Mouse (Mus musculus) forebrain, embryonic 11.5 days (tissue): ENCODE results near the gene Hjurp. TPM values are rescaled to one million over a fixed set of nuclear protein-coding genes. Genes with fewer than 3 reads are reported as not detected.

ENCODE experiments used
- ATAC-seq: fragments of 200-750 bp; cut with Nextera tagmentation; replicated peaks from 2 replicates; pipeline ENCODE4 v1.8.0; 2017; ENCODE audit warnings: moderate TSS enrichment; ENCODE audit not compliant: low FRiP score
- DNase-seq: peaks from one replicate; pipeline ENCODE4 v3.0.0-alpha.2; 2017; ENCODE audit warnings: low spot score
- H3K27ac ChIP-seq: fragments of 300-500 bp; sonication (generic); 2 replicates; pipeline ENCODE4 v1.5.1; 2014; ENCODE audit warnings: low read depth, low read length
- H3K27me3 ChIP-seq: fragments of 300-500 bp; sonication (generic); 2 replicates; pipeline ENCODE4 v1.6.1; 2014; ENCODE audit warnings: mild to moderate bottlenecking, low read length, mixed read lengths; ENCODE audit not compliant: control insufficient read depth, insufficient read depth
- H3K36me3 ChIP-seq: fragments of 300-500 bp; sonication (generic); 2 replicates; pipeline ENCODE4 v1.6.1; 2014; ENCODE audit warnings: mild to moderate bottlenecking, low read length, moderate library complexity, mixed read lengths; ENCODE audit not compliant: control insufficient read depth, insufficient read depth
- H3K4me1 ChIP-seq: fragments of 300-500 bp; sonication (generic); replicated peaks from 2 replicates; pipeline ENCODE4 v1.6.1; 2014; ENCODE audit warnings: low read length, mixed read lengths; ENCODE audit not compliant: control insufficient read depth, insufficient read depth
- H3K4me2 ChIP-seq: fragments of 300-500 bp; sonication (generic); 2 replicates; pipeline ENCODE4 v1.6.1; 2014; ENCODE audit warnings: low read depth, mild to moderate bottlenecking, low read length, moderate library complexity, mixed read lengths; ENCODE audit not compliant: severe bottlenecking
- H3K4me3 ChIP-seq: fragments of 300-500 bp; sonication (generic); 2 replicates; pipeline ENCODE4 v1.5.1; 2014; ENCODE audit warnings: low read depth, low read length
- H3K9ac ChIP-seq: fragments of 300-500 bp; sonication (generic); 2 replicates; pipeline ENCODE4 v1.6.1; 2014; ENCODE audit warnings: low read length
- H3K9me3 ChIP-seq: fragments of 300-500 bp; sonication (generic); 2 replicates; pipeline ENCODE4 v1.6.1; 2016; ENCODE audit warnings: low read length, mixed read lengths; ENCODE audit not compliant: control insufficient read depth
- WGBS: fragments of 180-500 bp; shearing (Covaris S2); extraction: QIAGEN DNeasy Blood & Tissue Kit; methylation state at CpG from one replicate; pipeline ENCODE4 v1.1.7; 2014; 5-methylcytosine and 5-hydroxymethylcytosine counted together
- polyA plus RNA-seq: library from polyadenylated mRNA; unstranded; fragments of >200 nt; fragmentation: Nextera tagmentation; extraction: Ambion mirVana; gene quantifications from 2 replicates; pipeline ENCODE4 v1.2.1, GENCODE M21; 2014

Hjurp gene
- polyA plus RNA-seq, 1 experiment from 2014 or later: 223 TPM

DNA sequence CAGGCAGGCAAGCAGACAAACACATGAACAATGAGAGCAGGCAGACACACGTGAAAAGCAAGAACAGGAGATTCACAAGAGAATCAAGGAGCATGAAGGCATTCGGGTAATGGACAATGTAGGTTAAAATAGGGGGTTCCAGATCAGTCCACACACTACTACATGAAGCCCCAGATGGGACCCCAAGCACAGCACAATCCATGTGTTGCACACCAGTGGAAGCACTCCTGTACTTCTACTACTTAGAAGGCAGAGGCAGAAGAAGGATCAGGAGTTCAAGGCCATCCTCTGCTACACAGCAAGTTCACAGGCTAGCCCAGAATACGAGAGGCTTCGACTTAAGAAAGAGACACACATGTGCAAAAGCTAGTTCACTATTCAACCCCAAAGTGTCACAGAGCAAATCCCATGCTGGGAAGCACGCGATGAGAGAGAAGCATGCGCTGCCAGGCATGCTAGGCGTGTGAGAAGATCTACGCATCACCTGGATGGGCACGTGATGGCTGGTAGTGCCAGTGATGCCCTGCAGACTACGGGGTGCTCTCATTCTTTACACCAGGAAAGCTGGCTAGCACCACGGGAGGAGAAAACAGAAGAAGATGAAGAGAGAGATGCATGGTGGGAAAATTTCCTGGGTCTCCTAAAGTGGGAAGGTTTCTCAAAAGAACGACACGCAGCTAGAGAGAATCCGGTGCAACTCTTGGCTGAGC lies 8.9 kb upstream of the Hjurp start:
- Histone ChIP-seq H3K27me3 (no peaks in the 10 kb centered on the region), H3K9ac (no peak overlapping the region), H3K4me1 (no peaks in the 10 kb centered on the region), H3K9me3 (peaks cover 80% of the 10 kb centered on the region), H3K4me2 (no peak overlapping the region), H3K4me3 (no peak overlapping the region), H3K36me3 (no peaks in the 10 kb centered on the region), H3K27ac (no peak overlapping the region)
- 84% methylated on average over 15 of the region's 15 CpGs for WGBS
- DNase-seq (no peak), ATAC-seq (no peak)

DNA sequence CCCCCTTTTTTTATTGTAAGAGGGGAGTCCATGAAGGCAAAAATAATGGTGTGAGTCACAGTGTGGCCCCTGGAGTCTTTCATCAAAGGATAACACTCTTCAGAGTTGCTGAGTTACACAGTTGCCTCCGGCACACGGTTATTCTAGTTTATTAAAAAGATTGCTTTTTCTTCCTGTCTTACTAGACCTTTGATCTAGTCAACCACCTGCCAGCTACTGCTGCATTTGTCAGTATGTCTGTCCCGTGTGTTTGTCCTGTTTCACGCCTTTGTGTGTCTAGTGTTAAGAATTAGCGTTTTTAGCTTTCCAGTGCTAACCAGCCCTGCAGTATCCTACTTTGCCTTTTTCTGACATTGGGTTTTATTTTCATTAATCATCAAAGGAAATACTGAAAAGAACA lies 8.2 kb upstream of the Hjurp start:
- 72% methylated on average over 5 of the region's 5 CpGs for WGBS
- Histone ChIP-seq H3K27me3 (no peaks in the 10 kb centered on the region), H3K4me3 (no peak overlapping the region), H3K36me3 (no peaks in the 10 kb centered on the region), H3K9me3 (peaks cover 78% of the 10 kb centered on the region), H3K4me2 (no peak overlapping the region), H3K4me1 (no peaks in the 10 kb centered on the region), H3K9ac (no peak overlapping the region), H3K27ac (no peak overlapping the region)
- no peak for DNase-seq
- ATAC-seq: no peak

DNA sequence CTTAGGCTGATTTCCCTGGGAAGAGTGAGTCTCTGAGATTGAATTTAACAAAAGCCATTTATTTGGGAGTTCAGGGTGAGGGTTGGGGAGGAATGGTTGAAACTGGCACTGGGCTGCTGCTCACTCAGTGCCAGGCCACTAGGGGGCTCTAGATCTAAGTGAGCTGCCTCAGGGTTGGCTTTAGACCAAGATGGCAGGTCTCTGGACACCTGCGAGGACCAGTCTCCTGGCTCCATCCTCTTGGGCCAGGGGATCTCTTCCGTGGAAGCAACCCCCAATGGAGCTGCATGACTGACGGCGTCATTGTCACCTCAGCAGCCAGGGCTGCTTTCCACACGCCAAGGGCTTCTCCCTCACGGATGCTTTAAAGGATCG lies 7.5 kb upstream of the Hjurp start:
- Histone ChIP-seq H3K4me2 (no peak overlapping the region), H3K4me1 (no peaks in the 10 kb centered on the region), H3K9me3 (peaks cover 71% of the 10 kb centered on the region), H3K27ac (no peak overlapping the region), H3K9ac (no peak overlapping the region), H3K27me3 (no peaks in the 10 kb centered on the region), H3K4me3 (no peak overlapping the region), H3K36me3 (no peaks in the 10 kb centered on the region)
- peak; percentile 8; the same call in 1 of the 2 replicates for ATAC-seq
- WGBS: 66% methylated on average over 7 of the region's 7 CpGs
- no peak for DNase-seq

DNA sequence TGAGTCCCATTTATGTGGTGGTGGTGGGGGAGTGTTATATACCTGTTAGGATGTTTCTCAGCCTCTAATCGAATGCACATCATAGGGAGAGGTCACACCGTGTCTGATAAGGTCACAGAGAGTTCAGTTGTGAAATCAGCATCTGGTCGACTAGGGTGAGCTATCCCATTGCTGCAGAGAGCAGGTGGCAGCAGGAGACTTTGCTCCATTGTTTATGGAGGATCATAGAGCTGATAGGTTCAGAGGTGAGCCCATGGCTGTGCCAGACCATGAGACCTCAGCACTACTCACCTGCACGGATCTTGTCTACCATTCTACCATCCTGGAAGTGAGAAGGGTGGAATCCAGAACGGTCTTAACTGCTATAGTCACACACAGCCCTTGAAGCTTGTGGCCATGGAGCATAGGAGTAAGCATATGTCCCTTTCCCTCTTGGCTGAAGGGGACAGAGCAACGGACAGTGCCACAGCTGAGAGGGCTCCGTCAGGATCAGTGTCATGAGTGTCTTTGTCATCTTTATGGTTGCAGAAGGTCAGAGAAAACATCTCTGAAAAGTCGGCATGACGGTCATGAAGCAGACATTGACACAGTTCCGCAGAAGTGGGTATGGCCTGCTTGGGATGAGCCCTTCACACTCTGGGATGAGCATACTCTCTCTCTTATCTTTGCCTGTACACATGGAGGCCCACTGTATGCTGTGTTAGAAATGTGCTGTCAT lies 7.0 kb upstream of the Hjurp start:
- Histone ChIP-seq H3K9ac (no peak overlapping the region), H3K27me3 (no peaks in the 10 kb centered on the region), H3K4me2 (no peak overlapping the region), H3K4me3 (no peak overlapping the region), H3K36me3 (no peaks in the 10 kb centered on the region), H3K27ac (no peak overlapping the region), H3K9me3 (peaks cover 66% of the 10 kb centered on the region), H3K4me1 (no peaks in the 10 kb centered on the region)
- 64% methylated on average over 10 of the region's 10 CpGs for WGBS
- DNase-seq: no peak
- peak; percentile 9 for ATAC-seq

DNA sequence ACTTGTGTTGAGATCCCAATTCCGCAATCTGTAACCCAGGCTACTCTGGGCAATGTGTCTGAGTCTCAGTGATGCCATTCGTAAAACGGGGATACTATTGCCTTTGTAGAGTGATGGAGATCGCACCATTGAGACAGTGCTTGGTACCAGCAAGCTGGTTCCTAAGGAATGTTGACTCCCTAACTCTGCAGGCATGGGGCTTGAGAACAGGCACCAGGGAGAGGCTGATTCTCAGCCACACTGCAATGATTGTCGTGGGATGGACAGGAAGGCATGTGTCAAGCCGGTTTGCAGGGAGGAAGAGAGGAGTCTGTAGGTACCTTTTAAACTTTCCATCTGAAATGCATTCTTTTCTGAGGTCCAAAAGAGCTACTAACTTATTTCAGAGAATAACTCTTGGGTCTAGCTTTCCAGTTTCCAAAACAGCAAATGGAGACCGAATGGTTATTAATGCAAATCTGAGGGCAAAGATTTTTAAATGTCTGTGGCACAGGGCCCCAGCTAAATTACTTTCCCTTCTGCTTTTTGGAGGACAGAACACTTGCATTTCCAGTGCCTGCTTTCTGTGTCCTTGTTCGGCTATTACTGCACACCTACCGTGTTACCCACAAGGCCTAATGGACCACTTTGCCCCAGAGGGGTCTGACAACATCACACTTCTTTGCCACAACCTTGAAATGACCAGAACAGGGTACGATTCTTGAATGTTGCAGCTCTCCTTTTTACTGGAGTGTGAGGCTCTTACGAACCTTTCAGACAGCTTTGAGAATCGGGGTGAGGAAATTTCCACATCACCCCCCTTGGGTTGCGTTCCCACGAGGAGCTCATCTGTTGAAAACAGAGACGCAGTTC lies 6.2 kb upstream of the Hjurp start:
- no peaks in the 10 kb centered on the region for H3K27me3 ChIP-seq
- peaks cover 64% of the 10 kb centered on the region for H3K9me3 ChIP-seq
- no peak overlapping the region for H3K4me3 ChIP-seq
- ATAC-seq (no peak), DNase-seq (no peak)
- H3K4me1 ChIP-seq: no peaks in the 10 kb centered on the region
- no peak overlapping the region for H3K27ac ChIP-seq
- WGBS: 81% methylated on average over 15 of the region's 15 CpGs
- no peak overlapping the region for H3K4me2 ChIP-seq
- no peaks in the 10 kb centered on the region for H3K36me3 ChIP-seq
- no peak overlapping the region for H3K9ac ChIP-seq

DNA sequence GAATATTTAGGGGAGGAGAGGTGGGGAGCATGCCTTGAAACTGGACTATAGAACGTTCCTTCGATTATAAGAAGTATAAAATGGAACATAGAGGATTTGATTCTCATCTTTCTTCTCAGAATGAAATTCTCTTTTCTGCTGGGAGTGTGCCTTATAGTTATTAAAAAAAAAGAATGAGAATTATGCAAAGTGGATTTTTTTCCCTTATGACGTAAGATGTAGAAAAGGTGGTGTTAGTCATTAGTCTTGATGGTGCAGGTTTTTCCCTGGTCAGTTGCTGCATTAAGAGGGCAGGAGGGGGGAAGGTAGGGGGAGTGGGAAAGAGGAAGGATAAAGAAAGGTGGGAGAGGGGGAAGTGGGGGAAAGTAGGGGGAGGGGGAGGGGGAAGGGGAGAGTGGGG lies 4.9 kb upstream of the Hjurp start:
- no peak for ATAC-seq
- WGBS: 59% methylated on average over 3 of the region's 3 CpGs
- no peaks in the 10 kb centered on the region for H3K4me1 ChIP-seq

DNA sequence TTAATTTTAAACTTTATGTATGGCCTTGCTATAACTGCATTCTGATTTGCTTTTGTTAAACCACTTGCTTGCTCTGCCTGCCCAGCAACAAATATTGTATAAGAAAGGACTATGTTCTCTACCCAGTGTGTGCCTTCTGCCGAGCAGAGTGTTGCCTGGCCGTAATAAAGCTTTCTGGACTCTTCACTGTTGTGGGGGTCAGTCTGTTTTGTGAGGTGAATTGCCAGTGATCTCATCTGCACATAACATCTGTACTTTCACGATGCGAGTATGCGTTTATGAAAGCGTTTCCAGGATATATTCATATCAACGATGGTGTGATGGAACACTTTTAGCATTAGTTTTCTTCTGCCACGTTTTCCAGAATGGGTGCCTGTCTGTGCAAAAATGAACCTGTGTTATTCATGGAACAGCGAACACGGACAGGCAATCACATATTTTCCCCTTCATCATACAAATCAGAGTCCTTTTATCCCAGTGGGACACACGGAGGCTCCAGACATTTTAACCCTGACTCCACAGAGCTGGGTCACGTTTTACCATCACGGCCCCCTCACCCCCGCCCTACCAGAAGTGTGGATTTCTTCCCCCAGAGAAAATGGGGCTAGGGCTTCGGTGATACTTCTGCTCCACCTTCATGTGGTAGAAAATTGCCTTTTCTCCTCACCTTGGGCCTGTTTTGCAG lies 2.7 kb upstream of the Hjurp start:
- Histone ChIP-seq H3K4me1 (peaks cover 8% of the 10 kb centered on the region), H3K9ac (no peak overlapping the region), H3K4me2 (no peak overlapping the region), H3K9me3 (peaks cover 38% of the 10 kb centered on the region), H3K36me3 (no peaks in the 10 kb centered on the region; the same call in 1 of the 2 replicates), H3K27me3 (no peaks in the 10 kb centered on the region), H3K4me3 (no peak overlapping the region), H3K27ac (no peak overlapping the region)
- ATAC-seq: no peak
- DNase-seq: peak; percentile 56
- WGBS: 79% methylated on average over 15 of the region's 15 CpGs

More for the DNA sequence above, 4.9 kb upstream of the Hjurp start:
- Histone ChIP-seq H3K36me3 (no peaks in the 10 kb centered on the region), H3K4me2 (no peak overlapping the region), H3K9me3 (peaks cover 55% of the 10 kb centered on the region), H3K27ac (no peak overlapping the region), H3K27me3 (no peaks in the 10 kb centered on the region), H3K9ac (no peak overlapping the region), H3K4me3 (no peak overlapping the region)
- no peak for DNase-seq
